Mouse (Mus musculus): ENCODE data around the gene Syt16.

Gene Syt16

DNA sequence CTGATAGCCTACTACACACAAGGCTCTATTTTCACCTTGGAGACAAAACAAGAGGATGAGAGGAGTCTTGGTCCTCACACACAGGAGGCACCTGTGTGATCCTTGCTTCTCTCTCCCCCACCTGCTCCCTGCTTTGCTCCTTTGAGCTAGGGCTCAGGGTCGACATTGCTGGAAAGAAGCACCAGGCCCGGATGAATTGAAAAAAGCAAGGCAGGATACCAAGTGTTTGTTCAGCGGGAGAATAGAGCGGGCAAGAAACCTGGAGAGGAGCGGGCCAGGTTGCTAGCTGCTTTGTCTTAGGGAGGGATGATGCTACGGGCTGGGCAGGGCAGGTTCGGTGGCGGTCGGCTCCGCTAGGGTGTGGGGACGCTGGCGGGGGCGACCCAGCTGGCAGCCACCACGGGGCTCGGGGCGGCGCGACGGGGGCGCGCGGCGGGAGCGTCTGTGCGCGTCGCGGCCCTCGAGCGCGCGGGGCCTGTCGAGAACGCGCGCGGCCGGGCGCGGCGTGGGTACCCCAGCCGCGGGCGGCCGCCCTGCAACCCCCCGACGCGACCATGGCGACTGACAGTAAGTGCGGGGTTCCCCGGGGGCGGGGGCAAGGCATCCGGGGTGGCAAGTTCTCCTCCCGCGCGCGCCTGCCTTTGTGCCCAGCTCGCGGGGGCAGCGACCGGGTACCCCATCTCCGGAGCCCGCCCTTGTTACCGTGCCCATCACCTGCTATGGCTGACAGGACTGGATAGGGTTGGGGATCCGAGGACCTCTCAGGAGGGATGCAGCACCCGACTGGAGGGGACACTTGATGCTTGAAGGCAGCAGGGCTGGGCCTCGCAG, at the start of gene Syt16:
Gene Syt16, plus strand, starts transcription at position 365 of the 831 bp plus-strand sequence.
- peak; percentile 68 for DNase-seq

DNA sequence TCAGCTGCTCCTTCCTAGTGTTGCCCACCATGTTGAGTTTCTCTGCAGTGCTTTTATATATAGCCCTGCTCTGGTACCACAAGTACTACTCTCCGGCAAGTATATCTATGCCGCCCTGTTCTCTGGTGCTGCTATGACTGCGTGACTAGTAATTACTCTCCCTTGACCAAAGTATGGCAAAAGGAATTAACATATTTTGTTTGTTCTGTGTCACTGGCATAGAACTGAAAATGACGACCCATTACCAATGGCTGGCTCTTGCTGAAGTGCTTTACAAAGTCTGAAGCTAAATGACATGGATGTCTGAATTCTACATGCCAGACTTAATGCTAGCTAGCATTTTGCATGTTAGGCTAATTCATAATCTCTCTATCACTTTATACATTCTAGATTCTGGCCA, 49.0 kb upstream of the Syt16 start:
- no peak for DNase-seq

GRCm38 (mm10) chr12:73949318-73950058, 48.0 kb upstream of the Syt16 start:
- DNase-seq, result peak; percentile 43

DNA sequence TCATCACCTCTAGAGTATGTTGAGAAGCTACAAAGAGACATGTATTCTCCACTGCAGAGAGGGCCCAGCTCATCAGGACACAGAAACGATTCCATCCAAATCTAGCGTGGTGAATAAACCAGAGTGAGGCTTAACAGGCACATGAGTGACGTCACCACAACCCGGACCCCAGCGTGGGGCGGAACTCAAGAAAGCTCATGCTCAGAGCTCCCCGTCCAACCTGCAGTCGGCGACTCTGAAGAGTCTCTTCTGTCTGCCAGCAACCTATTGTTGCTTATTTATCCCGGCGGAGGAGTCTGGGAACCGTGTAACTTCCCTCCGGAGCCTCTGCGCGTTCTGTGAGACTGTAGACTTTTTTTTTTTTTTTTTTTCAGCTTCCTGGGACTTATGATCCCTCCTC, 44.6 kb upstream of the Syt16 start:
- peak; percentile 47 for DNase-seq

DNA sequence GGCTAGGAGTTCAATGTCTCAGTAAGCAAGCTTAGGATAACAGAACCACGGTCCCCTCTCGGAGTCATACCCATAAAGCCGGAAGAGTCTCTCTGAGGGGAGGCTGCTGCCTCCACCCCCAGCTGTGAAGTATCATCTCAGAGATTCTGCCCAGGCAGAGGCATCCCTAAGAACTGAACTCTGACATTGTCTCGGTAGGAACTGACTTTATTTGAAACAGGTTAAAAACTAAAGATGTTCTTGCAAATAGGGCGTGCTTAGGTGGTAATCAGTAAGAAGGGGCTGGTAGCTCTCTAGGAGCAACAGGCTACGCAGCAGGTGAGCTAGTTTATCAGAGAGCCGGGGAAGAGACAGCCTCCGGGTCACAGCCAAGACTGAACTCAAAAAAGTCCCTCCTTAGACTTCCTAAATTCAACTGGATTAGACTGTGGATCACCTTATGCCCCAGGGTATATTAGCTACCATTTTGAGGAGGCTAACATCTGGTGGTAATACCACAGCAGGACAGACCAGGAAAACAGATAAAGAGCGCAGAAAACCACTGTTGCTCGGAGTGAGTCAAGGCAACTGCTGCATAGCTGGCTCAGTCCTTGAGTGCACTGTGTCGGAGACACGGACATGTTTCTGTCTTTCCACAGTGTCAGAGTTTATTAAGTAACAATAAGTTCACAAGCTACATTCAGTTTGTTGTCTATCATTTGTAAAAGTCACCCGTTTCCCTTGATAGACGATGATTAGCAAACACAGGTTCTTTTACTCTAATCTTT, 43.9 kb upstream of the Syt16 start:
- DNase-seq, result no peak

DNA sequence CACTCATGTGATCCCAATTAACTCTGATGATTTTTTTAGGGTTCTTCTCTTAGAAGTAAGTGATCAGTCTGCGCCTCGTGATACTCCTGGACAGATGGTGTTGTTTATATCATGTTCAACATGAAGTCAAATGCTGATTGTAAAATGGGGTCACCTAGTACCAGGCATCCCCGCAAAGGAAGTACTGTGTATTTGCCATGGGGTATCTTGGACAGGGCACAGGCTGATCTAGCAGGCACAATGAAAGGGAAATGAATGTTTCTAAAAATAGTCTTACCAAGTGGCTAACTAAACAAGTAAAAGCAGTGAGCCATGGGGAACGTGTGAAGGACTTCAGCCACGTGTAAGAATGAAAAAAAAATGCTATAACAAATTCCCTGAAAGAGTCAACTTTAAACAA, 42.7 kb upstream of the Syt16 start:
- DNase-seq, result no peak

DNA sequence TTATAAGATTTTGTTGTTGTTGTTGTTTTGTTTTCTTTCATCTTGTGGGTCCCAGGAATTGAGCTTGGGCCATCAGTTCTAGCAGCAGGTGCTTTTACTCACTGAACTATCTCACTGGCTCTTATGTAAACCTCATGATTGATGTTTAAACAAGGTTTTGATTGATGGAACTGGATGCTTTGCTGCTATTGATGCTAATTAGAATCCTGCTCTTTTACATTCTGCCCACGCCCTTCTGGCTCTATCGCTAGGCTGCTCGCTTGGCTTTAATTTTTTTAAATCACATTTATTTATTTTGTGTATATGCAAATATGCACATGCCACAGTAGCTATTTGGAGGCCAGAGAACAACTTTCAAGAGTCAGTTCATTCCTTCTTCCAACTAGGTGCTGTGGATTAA, 39.8 kb upstream of the Syt16 start:
- DNase-seq, result no peak

DNA sequence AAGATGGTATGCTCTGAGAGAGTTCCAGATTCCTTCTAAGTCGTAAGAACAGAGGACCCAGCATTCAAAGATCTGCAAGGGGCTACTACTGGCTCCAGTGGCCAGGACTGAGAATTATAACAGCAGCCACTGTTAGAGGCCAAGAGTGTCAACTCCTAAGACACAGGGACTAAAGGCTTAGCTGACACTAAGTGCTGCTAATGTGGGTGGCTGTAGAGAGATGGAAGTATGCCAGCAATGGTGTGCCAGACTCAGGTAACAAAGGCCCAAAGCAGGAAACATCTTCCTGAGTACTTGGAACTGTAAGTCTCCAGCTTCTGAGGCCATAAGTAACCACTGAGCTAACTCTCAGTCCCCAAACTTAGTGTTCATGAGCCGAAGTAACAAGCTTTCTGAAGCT, 38.6 kb upstream of the Syt16 start:
- DNase-seq, result no peak

- DNase-seq, result peak; percentile 98
These were observed 32.9 kb upstream of the Syt16 start, which contains the start of gene Snapc1 for GRCm38 (mm10) chr12:73964291-73965281. TSS of gene Snapc1 (plus strand) at chr12:73964481.

GRCm38 (mm10) chr12:73969142-73969541, 28.3 kb upstream of the Syt16 start:
- no peak for DNase-seq

GRCm38 (mm10) chr12:73974584-73974983, 22.9 kb upstream of the Syt16 start:
- no peak for DNase-seq

DNA sequence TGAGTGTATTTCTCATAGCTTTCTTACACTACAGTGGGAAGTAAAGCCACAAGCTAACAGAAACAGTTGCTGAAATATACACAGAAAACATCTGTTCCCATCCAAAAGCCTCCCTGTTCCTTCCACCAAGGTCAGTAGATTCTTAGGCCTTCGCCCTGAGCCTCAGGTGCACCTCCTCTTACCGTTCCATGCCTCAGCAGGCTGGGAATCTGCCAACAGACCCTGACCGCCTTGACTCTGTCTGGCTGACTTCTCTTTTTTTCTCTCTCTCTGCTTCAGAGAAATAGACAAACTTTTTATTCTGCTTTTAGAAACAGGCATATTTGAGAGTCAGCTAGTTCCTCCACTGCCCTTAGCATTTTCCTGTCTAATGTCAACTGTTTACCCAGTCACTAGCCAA, 19.3 kb upstream of the Syt16 start:
- no peak for DNase-seq

DNA sequence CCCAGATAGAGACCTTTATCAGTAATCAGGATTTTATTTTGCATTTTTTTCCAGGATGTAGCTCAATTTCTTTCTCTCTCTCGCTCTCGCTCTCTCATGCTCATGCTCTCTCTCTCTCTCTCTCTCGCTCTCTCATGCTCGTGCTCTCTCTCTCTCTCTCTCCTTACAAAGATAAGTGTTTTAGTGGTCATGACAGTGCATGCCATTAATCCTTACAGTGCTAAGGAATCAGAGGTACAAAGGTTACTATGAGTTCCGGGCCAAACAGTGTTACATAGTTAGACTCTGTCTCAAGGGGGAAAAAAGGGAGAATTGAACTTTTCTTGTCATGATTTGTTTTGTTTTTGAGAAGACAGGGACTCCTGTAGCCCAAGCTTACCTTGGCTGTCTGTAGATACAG, 17.8 kb upstream of the Syt16 start:
- no peak for DNase-seq

- peak; percentile 92 for DNase-seq
These were observed 14.9 kb upstream of the Syt16 start for GRCm38 (mm10) chr12:73982533-73982932.

- DNase-seq, result no peak
These were observed 11.2 kb upstream of the Syt16 start for GRCm38 (mm10) chr12:73986299-73986698.

- DNase-seq, result no peak
These were observed 9.0 kb upstream of the Syt16 start for GRCm38 (mm10) chr12:73988393-73989008.

- peak; percentile 52 for DNase-seq
These were observed 7.9 kb upstream of the Syt16 start for GRCm38 (mm10) chr12:73989594-73989993.

DNA sequence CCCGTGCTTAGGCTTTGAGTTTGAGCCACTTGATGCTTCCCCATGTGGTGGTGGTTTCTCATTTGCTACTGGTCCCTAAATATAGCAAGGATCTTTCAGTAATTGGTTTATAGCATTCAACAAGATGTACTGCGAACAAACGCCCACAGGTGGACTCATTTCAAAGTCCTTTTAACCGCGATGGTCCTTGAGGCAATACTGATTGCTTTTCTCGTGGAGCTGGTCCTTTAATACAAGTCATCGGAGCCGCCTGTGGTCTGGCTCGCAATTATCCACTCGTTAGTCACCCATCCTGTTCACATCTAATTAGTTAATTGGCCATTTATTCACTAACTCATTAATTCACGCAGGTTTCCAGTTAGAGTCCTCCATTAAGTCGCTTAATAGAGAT, 560 bp upstream of the Syt16 start:
- no peak for DNase-seq

DNA sequence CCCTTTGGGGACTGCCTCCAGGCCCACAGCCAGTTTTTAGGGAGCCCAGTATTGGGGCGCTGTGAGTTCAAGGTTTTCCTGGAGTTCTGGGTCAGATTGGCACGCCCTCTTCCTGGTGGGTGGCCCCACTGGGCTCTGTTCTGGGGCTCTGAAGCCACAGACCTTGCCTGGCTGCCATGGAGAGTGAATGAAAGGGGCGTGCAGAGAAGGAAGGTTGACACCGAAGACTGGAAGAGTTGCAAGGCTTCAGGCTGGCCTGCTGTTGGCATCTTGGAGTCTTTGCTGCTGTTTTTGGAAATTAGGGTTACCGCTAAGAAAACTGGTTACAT, 631 bp downstream of the Syt16 start:
- DNase-seq, result no peak

- no peak for DNase-seq
These were observed 5.0 kb downstream of the Syt16 start for GRCm38 (mm10) chr12:74002449-74002848.

GRCm38 (mm10) chr12:74009448-74009911, 12.0 kb downstream of the Syt16 start:
- DNase-seq, result peak; percentile 25

GRCm38 (mm10) chr12:74013739-74014138, 16.3 kb downstream of the Syt16 start:
- peak; percentile 84 for DNase-seq
